Mouse (Mus musculus) bone marrow, adult 2 months (tissue): Measurements from ENCODE around the gene 5530401A14Rik.

Experiments used
- CTCF ChIP-seq: fragments of 200-500 bp; IDR thresholded peaks from 2 replicates; pipeline ENCODE4 v1.5.1; 2011; ENCODE audit warnings: low read length, control low read depth; ENCODE audit not compliant: control insufficient read depth, insufficient read depth
- POLR2A ChIP-seq: fragments of 200-500 bp; IDR thresholded peaks from 2 replicates; pipeline ENCODE4 v1.6.1; 2011; ENCODE audit warnings: low read depth, mild to moderate bottlenecking, control low read depth, low read length, borderline replicate concordance; ENCODE audit not compliant: control insufficient read depth

DNA sequence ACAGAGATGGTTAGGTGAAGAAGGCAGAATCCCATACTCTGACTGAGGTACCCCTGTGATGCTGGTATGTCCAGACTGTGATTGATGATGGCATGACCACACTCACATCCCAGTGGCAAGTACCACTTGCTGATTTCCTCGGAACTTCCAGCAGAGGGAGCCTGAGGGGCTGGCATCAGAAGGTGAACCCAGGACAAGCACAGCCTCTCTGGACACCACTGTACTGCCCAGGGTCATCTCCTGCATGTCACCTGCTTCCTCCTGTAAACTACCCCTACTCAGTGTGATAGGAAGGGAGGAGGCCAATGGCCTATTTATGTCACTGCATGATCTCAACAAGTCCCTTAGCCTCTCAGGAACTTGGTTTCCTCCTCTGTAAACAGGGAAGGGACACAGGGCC is 80.5 kb downstream of the 5530401A14Rik start:
- no peak for TF ChIP-seq POLR2A
- peak; percentile 38; the same call in 1 of the 2 replicates for TF ChIP-seq CTCF
